In genomic region chr8:94438659-94439058, GRCm38 (mm10) we compare ENCODE assay signal across 31 mouse cellular contexts. TPM values are rescaled to one million over a fixed set of nuclear protein-coding genes. Genes with fewer than 3 reads are reported as not detected.
"Had no signal": no experiment of that assay in that cellular context is flagged by ENCODE, and none has a peak within 500 bp of the region (broad histone marks: within the 10 kb centered on the region; RNA-seq: fewer than 3 reads in every experiment).

No protein-coding gene starts in this region.

- H3K9ac ChIP-seq: heart, embryonic 12.5 days; heart, embryonic 13.5 days; heart, embryonic 15.5 days; hindbrain, embryonic 12.5 days; hindbrain, embryonic 13.5 days; hindbrain, embryonic 14.5 days; hindbrain, embryonic 15.5 days; intestine, embryonic 15.5 days; kidney, embryonic 15.5 days had no signal

- H3K36me3 ChIP-seq: heart, embryonic 10.5 days; heart, embryonic 12.5 days; heart, embryonic 13.5 days; heart, embryonic 15.5 days; hindbrain, embryonic 10.5 days; hindbrain, embryonic 12.5 days; hindbrain, embryonic 13.5 days; hindbrain, embryonic 15.5 days; intestine, embryonic 15.5 days; kidney, embryonic 15.5 days had no signal

- H3K4me2 ChIP-seq: heart, embryonic 11.5 days; heart, embryonic 12.5 days; heart, embryonic 13.5 days; heart, embryonic 15.5 days; hindbrain, embryonic 12.5 days; hindbrain, embryonic 13.5 days; hindbrain, embryonic 14.5 days; hindbrain, embryonic 15.5 days; intestine, embryonic 15.5 days; kidney, embryonic 15.5 days had no signal

- DNase-seq: heart, postnatal 10 days; heart, postnatal 14 days; heart, postnatal 36 days; heart, postnatal 4 days; kidney, adult 11 months; kidney, adult 18-20 months; kidney, adult 2 months; kidney, adult 8-10 months; kidney, adult 9 months; kidney, postnatal 10 days; kidney, postnatal 14 days; kidney, postnatal 25 days; kidney, postnatal 36 days; kidney, postnatal 4 days; layer of hippocampus, adult 9-11 months; layer of hippocampus, postnatal 36 days had no signal

- H3K4me3 ChIP-seq: heart, embryonic 10.5 days; heart, embryonic 12.5 days; heart, embryonic 13.5 days; heart, embryonic 15.5 days; hindbrain, embryonic 10.5 days; hindbrain, embryonic 12.5 days; hindbrain, embryonic 13.5 days; hindbrain, embryonic 15.5 days; intestine, embryonic 15.5 days; kidney, embryonic 15.5 days; layer of hippocampus, adult 2 months had no signal

- H3K27ac ChIP-seq: heart, embryonic 10.5 days; heart, embryonic 13.5 days; heart, embryonic 15.5 days; hindbrain, embryonic 10.5 days; hindbrain, embryonic 12.5 days; hindbrain, embryonic 13.5 days; hindbrain, embryonic 14.5 days; hindbrain, embryonic 15.5 days; hindbrain, postnatal 0 days; intestine, embryonic 15.5 days; kidney, embryonic 15.5 days; kidney, postnatal 0 days; layer of hippocampus, adult 2 months had no signal

- H3K9me3 ChIP-seq: heart, embryonic 10.5 days; heart, embryonic 12.5 days; heart, embryonic 13.5 days; heart, embryonic 15.5 days; hindbrain, embryonic 10.5 days; hindbrain, embryonic 12.5 days; hindbrain, embryonic 13.5 days; hindbrain, embryonic 15.5 days; intestine, embryonic 15.5 days; kidney, embryonic 15.5 days had no signal

RNA-seq across cellular contexts. Expression of gene Nlrc5, which starts 4.5 kb away (rescaled TPM):
- polyA plus RNA-seq: heart, embryonic 10.5 days; heart, embryonic 11.5 days had no signal
